Mouse (Mus musculus) brain, embryonic 14.5 days (tissue): ENCODE results near the gene Ssbp2.

Source experiments
- CTCF ChIP-seq: fragments of 200-500 bp; IDR thresholded peaks from 2 replicates; pipeline ENCODE4 v1.5.1; 2012; ENCODE audit warnings: inconsistent platforms, mild to moderate bottlenecking, moderate library complexity, borderline replicate concordance; ENCODE audit not compliant: insufficient read depth, insufficient read length; ENCODE audit errors: extremely low read depth
- POLR2A ChIP-seq: fragments of 200-500 bp; IDR thresholded peaks from 2 replicates; pipeline ENCODE4 v1.6.1; 2012; ENCODE audit warnings: mild to moderate bottlenecking, inconsistent platforms, borderline replicate concordance; ENCODE audit not compliant: poor library complexity, insufficient read depth, insufficient read length, severe bottlenecking; ENCODE audit errors: extremely low read depth

GRCm38 (mm10) chr13:91416698-91417097 is 43.4 kb upstream of the Ssbp2 start:
- no peak for TF ChIP-seq CTCF
- TF ChIP-seq POLR2A, result no peak
